Mouse (Mus musculus): Measurements from ENCODE around the gene Slc22a23. TPM values are rescaled to one million over a fixed set of nuclear protein-coding genes. Genes with fewer than 3 reads are reported as not detected.

Gene Slc22a23
- polyA plus RNA-seq, 1 experiment from 2014 or later = 15.6 TPM

Other genes with a start within 250 kb of the Slc22a23 start
- gene Tubb2b, start 214.7 kb downstream of the Slc22a23 start, polyA plus RNA-seq (2015; fragmentation: Nextera tagmentation; extraction: Ambion mirVana) = 777 and 1,015 TPM in 2 replicates
- 86.8 and 96.5 TPM in 2 replicates for gene Psmg4, start 182.2 kb downstream of the Slc22a23 start, polyA plus RNA-seq (2015; fragmentation: Nextera tagmentation; extraction: Ambion mirVana)